Mouse (Mus musculus) liver, embryonic 14.5 days (tissue): Measurements from ENCODE around the gene Gprc5d.

ENCODE experiments used
- CTCF ChIP-seq: IDR thresholded peaks from 2 replicates; pipeline ENCODE4 v1.5.1; 2016; ENCODE audit warnings: antibody characterized with exemption, low read depth, control low read depth
- EP300 ChIP-seq: IDR thresholded peaks from 2 replicates; pipeline ENCODE4 v1.6.1; 2016; ENCODE audit warnings: antibody characterized with exemption, low read depth

GRCm38 (mm10) chr6:135069856-135070255, 48.2 kb downstream of the Gprc5d start:
- TF ChIP-seq CTCF (no peak), EP300 (no peak)
